Mouse (Mus musculus) colon, adult 2 months (tissue): ENCODE data around the gene Cnpy4. TPM values are rescaled to one million over a fixed set of nuclear protein-coding genes. Genes with fewer than 3 reads are reported as not detected.

Source experiments
- polyA plus RNA-seq: library from polyadenylated mRNA; depleted of rRNA; stranded (reverse); fragments of >200 nt; gene quantifications from 2 replicates; pipeline ENCODE4 v1.2.3, GENCODE M21; 2012; rRNA removed

Gene Cnpy4
- polyA plus RNA-seq = 2.9 and 3.3 TPM in 2 replicates

GRCm38 (mm10) chr5:138186950-138187638, at the start of gene Cnpy4, which contains the start of gene Taf6:
Gene Cnpy4, plus strand, starts transcription at chr5:138187485.
Gene Taf6, minus strand, starts transcription at chr5:138187451.

DNA sequence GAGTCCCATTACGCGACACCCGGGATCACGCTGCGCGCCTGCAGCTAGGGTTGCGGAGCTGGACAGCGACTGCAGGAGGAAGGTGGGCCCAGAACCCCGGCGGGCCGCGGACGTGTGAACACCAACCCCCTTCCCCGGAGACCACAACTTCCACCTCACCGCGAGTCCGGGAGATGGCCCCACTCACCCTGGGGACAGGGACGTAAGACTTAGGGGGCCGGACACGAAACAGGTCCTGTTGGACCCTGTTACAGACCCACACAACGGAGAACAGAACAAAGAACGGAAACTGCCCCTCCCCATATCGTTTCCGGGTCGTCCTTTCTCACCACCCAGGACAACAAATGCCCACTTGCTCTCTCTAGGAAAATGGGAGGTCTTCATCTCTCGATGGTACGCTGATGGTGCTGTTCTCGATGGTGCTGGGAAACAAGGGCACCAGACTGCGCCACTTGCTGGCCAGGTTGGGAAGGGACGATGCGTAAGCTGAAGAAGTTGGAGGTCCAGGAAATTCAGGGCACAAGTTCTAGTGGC, 31.8 kb upstream of the Cnpy4 start, which contains the start of gene Zfp113:
Zfp113 (minus strand) TSS at position 302 of the 534 bp plus-strand sequence.

DNA sequence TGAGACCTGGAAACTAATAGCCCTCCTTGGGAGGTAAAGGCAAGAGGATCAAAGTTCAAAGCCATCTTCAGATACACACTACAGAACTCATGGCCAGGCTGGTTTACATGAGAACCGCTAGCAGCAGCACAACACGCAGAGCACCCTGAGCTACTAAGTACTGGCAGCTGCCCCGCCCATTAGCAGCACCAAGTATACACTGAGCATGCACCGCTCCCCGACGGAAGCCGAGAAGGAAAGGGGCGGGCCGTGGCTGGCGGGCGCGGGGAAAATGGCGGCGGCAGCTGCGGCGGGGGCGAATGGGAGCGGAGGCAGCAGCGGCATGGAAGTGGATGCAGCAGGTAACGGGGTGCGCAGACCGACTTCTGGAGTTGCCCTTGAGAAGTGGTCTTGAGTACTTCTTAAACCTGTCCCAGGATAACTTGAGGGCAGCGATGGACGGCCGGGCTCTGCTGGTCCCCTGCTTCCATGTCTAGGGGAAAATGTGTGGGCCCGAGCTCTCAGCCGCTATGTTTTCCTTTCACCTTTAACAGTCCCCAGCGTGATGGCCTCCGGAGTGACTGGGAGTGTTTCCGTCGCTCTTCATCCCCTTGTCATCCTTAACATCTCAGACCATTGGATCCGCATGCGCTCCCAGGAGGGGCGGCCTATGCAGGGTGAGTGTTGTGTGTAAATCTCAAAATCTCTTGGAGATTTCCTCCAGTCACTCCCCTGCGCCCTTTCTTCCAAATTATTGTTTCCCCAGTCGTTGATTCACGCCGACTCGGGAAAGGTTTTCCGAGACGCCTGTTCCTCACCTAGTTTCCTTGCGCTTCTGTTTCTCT, 26.2 kb upstream of the Cnpy4 start, which contains the start of gene Cops6:
Cops6 (plus strand) TSS at position 230 of the 824 bp plus-strand sequence.

DNA sequence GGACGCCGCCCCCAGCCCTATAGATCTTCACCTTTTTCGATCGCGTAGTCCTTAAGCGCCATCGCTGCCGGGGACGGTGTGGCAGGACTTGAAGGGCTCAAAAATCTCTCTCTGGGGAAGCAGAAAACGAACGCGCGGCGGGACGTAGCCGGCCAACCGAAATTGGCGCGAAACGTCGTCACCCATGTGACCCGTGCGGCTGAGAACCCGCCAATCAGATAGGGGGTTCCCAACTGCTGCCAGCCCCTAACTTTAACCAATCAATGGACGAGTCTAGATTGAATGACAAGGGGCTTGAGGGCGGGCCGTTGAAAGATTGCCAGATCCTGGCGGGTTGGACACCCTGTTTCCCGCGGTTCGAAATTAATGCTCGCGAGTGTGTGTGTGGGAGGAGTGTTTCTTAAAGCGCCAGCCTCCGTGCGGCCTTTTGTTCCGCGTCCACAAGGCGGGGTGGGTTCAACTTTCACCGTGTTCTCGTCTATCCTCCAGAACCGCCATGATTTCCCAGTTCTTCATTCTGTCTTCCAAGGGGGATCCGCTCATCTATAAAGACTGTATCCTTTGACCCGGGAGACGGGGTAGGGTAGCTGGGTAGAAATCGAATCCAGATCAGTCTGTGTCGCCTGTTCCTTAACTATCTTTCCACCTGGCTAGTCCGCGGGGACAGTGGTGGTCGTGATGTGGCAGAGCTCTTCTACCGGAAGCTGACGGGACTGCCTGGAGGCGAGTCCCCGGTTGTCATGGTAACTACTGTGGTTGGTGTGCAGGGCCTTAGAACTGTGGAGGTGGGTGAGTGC, 15.4 kb upstream of the Cnpy4 start, which contains the start of the genes Ap4m1 and Mcm7:
Ap4m1 (plus strand) TSS at position 308 of the 797 bp plus-strand sequence.
Mcm7 (minus strand) TSS at position 728 of the 797 bp plus-strand sequence.

DNA sequence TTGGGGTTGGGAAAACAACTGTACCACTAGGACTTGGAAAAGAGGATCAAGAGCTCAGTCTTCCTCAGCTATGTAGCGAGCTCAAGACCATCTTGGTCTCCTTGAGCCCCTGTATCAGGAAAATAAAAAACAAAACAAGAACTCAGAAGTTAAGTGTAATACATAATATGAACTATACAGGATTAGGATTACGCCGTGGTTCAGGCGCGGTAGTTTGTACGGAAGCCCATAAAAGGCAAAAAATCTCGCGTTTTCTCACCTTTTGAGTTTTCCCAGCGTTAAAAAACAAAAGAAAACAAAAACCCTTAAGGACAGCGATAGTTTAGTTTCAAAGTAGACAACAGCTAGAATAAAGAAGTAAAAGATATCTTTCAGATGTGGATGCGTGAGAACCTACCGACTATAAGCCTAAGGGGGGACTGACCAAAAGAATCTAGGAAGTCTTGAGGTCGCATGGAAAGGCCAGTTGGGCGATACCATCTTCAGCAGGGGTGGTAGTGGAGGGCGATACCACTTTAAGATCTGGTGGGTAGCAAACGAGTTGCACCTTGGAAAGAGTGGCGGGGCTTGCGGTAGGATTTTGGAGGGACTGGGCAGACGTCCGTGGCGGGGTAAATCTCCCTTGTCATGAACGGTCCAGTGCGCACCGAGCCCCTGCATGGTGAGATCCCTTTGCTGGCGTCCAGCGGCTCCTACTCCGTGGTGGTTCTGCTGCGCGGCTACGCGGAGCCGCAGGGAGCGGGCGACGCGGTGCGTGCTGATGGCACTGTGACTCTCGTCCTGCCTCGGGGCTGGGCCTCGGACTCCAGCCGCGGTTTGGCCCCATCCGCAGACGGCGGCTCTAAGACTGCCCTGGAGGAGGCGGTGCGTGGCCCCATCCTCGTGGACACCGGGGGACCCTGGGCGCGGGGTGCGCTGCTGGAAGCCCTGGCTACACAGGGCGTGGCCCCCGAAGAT, 6.8 kb downstream of the Cnpy4 start, which contains the start of gene Mblac1:
Mblac1 (plus strand) TSS at position 544 of the 957 bp plus-strand sequence.

GRCm38 (mm10) chr5:138225700-138226099, 38.4 kb downstream of the Cnpy4 start, which contains the start of gene Nxpe5:
Gene Nxpe5, plus strand, starts transcription at chr5:138225898.

Other genes starting within 250 kb of the Cnpy4 start
- 0.12 and 0.35 TPM in 2 replicates for gene Gjc3, start 224.4 kb upstream of the Cnpy4 start, polyA plus RNA-seq
- gene Azgp1, start 206.0 kb upstream of the Cnpy4 start, polyA plus RNA-seq = 0.88 and 1.7 TPM in 2 replicates
- gene Smok3a, start 166.2 kb upstream of the Cnpy4 start, polyA plus RNA-seq = not detected in 2 replicates
- not detected in 2 replicates for gene Smok3b, start 166.1 kb upstream of the Cnpy4 start, polyA plus RNA-seq
- not detected in 2 replicates for gene Smok3c, start 134.3 kb upstream of the Cnpy4 start, polyA plus RNA-seq
- 3.5 and 4.0 TPM in 2 replicates for gene Zkscan1, start 102.4 kb upstream of the Cnpy4 start, polyA plus RNA-seq
- 5.9 and 6.5 TPM in 2 replicates for gene Zscan21, start 70.6 kb upstream of the Cnpy4 start, polyA plus RNA-seq
- 2.3 and 2.9 TPM in 2 replicates for gene Zfp113, start 31.7 kb upstream of the Cnpy4 start, polyA plus RNA-seq
- 61.9 and 65.8 TPM in 2 replicates for gene Cops6, start 26.4 kb upstream of the Cnpy4 start, polyA plus RNA-seq
- gene Ap4m1, start 15.5 kb upstream of the Cnpy4 start, polyA plus RNA-seq = 24.4 and 31.9 TPM in 2 replicates
- gene Mcm7, start 15.1 kb upstream of the Cnpy4 start, polyA plus RNA-seq = 24.7 and 26.8 TPM in 2 replicates
- 39.3 and 55.2 TPM in 2 replicates for gene Taf6, start within 50 bp of the Cnpy4 start, polyA plus RNA-seq
- gene Mblac1, start 6.8 kb downstream of the Cnpy4 start, polyA plus RNA-seq = 7.7 and 9.6 TPM in 2 replicates
- gene Nxpe5, start 38.4 kb downstream of the Cnpy4 start, polyA plus RNA-seq = 1.8 and 2.0 TPM in 2 replicates
- gene Lamtor4, start 68.0 kb downstream of the Cnpy4 start, polyA plus RNA-seq = 176 and 202 TPM in 2 replicates
- 60.0 and 79.7 TPM in 2 replicates for gene BC037034, start 76.5 kb downstream of the Cnpy4 start, polyA plus RNA-seq
- 0.52 and 0.76 TPM in 2 replicates for gene Gal3st4, start 85.4 kb downstream of the Cnpy4 start, polyA plus RNA-seq
- gene Gm43720, start 92.5 kb downstream of the Cnpy4 start, polyA plus RNA-seq = not detected in 2 replicates
- 2.2 and 3.5 TPM in 2 replicates for gene Gpc2, start 92.5 kb downstream of the Cnpy4 start, polyA plus RNA-seq
- 0.50 and 0.75 TPM in 2 replicates for gene Stag3, start 92.8 kb downstream of the Cnpy4 start, polyA plus RNA-seq
- gene Pvrig, start 154.5 kb downstream of the Cnpy4 start, polyA plus RNA-seq = 0.38 TPM in 1 of 2 replicates, not detected in the other